Mouse (Mus musculus) adrenal gland, postnatal 0 days (tissue): ENCODE data around the gene Gm4847. TPM values are rescaled to one million over a fixed set of nuclear protein-coding genes. Genes with fewer than 3 reads are reported as not detected.

Source experiments
- microRNA-seq: library from miRNA; unstranded; fragments of <30 nt; microRNA quantifications from one replicate; pipeline ENCODE4, GENCODE M21; 2016; ENCODE audit warnings: borderline replicate concordance; ENCODE audit not compliant: insufficient number of aligned reads
- polyA plus RNA-seq: library from polyadenylated mRNA; unstranded; fragments of >200 nt; fragmentation: Nextera tagmentation; extraction: Ambion mirVana; gene quantifications from 2 replicates; pipeline ENCODE4 v1.2.1, GENCODE M21; 2015

Gm4847 gene
- not detected in 2 replicates for polyA plus RNA-seq

GRCm38 (mm10) chr1:166647593-166647992, at the start of gene Gm4847:
Gene Gm4847, minus strand, starts transcription at chr1:166647693.

GRCm38 (mm10) chr1:166681745-166682144, 34.3 kb upstream of the Gm4847 start, which contains the start of gene Fmo9:
Gene Fmo9, minus strand, starts transcription at chr1:166681845.

Small RNAs within 50 kb of the gene (microRNA-seq; reads per million reads assigned to microRNA genes)
- not detected for gene Gm22992

Other genes with a start within 250 kb of the Gm4847 start
- 5.1 and 5.4 TPM in 2 replicates for gene Pogk, start 237.8 kb downstream of the Gm4847 start, polyA plus RNA-seq
- gene Gm4846, start 150.1 kb downstream of the Gm4847 start, polyA plus RNA-seq: 0.11 and 0.12 TPM in 2 replicates
- not detected in 2 replicates for gene Fmo9, start 34.2 kb upstream of the Gm4847 start, polyA plus RNA-seq